Comparison of ENCODE assay signal across 15 mouse cellular contexts in the genomic region with DNA sequence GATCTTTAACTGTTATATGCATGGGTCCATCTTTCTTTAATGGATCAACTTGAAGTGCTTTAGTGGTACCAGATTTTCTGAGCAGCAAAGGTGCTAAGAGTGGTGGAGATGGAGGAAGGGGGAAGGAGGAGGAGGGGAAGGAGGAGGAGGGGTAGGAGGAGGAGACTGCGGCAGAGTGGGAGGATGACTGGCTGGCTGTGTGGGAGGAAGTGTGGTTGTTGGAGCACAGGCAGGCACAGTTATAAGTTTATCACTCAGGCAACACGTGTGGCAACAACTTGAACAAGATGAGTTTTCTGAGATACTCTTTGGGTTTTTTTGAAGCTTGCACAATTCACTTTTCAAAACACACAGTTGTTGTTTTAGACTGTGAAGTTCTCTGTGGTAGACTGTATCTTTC.
A peak's percentile ranks its signal among the peaks of the same experiment; 100 is the strongest.
DNase-seq lines count a peak whose midpoint lies in the region; ATAC-seq and TF ChIP-seq lines count a peak whose summit lies in the region.
"Had no signal": no experiment of that assay in that cellular context is flagged by ENCODE, and none has a peak within 500 bp of the region (broad histone marks: within the 10 kb centered on the region; RNA-seq: fewer than 3 reads in every experiment).

No protein-coding gene starts in this region.

- peaks cover 18% of the 10 kb centered on the region for H3K4me1 ChIP-seq in kidney, embryonic 14.5 days (ENCODE audit: control insufficient read depth, insufficient read depth, low read length)
- peaks cover 4% of the 10 kb centered on the region; the same call in 1 of the 2 replicates for H3K4me1 ChIP-seq in kidney, adult 2 months (ENCODE audit: control insufficient read depth, insufficient read depth, low read length)
- H3K4me1 ChIP-seq: limb, embryonic 12.5 days; neural tube, embryonic 13.5 days had no signal

- TF ChIP-seq CTCF in kidney, adult 2 months (conservative IDR thresholded peaks at IDR 0.05; ENCODE audit: insufficient read depth, insufficient read length, low read depth, low read length), result no peak

- H3K4me2 ChIP-seq in kidney, embryonic 14.5 days (replicated peaks; ENCODE audit: low read depth, low read length), result no peak overlapping the region
- H3K4me2 ChIP-seq: hindbrain, embryonic 15.5 days; limb, embryonic 12.5 days; neural tube, embryonic 13.5 days had no signal

- no peak for DNase-seq in kidney, adult 2 months
- DNase-seq in CD4-positive, CD25-positive, alpha-beta regulatory T cell, adult 2 months (ENCODE audit: low read depth, low spot score), result peak; percentile 32
- DNase-seq in thymus, postnatal 0 days (ENCODE audit: low spot score), result peak; percentile 36
- DNase-seq in cerebellum, adult 11-12 months, result no peak
- no peak for DNase-seq in frontal cortex, postnatal 10 days (ENCODE audit: low spot score in 2 of 2)
- DNase-seq: embryo, embryonic 11 days; forebrain, postnatal 0 days; gastrocnemius, postnatal 25 days; lung, adult 18-20 months; midbrain, embryonic 14.5 days had no signal

- H3K27me3 ChIP-seq in kidney, embryonic 14.5 days (ENCODE audit: control insufficient read depth, insufficient read depth, low read length), result no peaks in the 10 kb centered on the region
- no peaks in the 10 kb centered on the region for H3K27me3 ChIP-seq in kidney, adult 2 months (replicated peaks; ENCODE audit: control insufficient read depth, insufficient read depth, low read length)
- H3K27me3 ChIP-seq: hindbrain, embryonic 15.5 days; limb, embryonic 12.5 days; neural tube, embryonic 13.5 days had no signal

- H3K36me3 ChIP-seq in kidney, embryonic 14.5 days (ENCODE audit: control insufficient read depth, insufficient read depth, low read length), result no peaks in the 10 kb centered on the region
- no peaks in the 10 kb centered on the region for H3K36me3 ChIP-seq in kidney, adult 2 months (ENCODE audit: control insufficient read depth, insufficient read depth, low read length)
- H3K36me3 ChIP-seq: hindbrain, embryonic 15.5 days; limb, embryonic 12.5 days; neural tube, embryonic 13.5 days had no signal

- ATAC-seq in kidney, embryonic 14.5 days (ENCODE audit: low FRiP score, low TSS enrichment), result peak; percentile 90
- ATAC-seq in common myeloid progenitor, adult 5-6 weeks (replicated peaks; ENCODE audit: low read depth, poor library complexity, severe bottlenecking), result peak; percentile 87
- ATAC-seq: forebrain, postnatal 0 days had no signal

- H3K9me3 ChIP-seq in kidney, embryonic 14.5 days (ENCODE audit: control insufficient read depth, low read length), result no peaks in the 10 kb centered on the region
- H3K9me3 ChIP-seq: hindbrain, embryonic 15.5 days; limb, embryonic 12.5 days; neural tube, embryonic 13.5 days had no signal

- no peak for TF ChIP-seq POLR2A in kidney, adult 2 months (IDR thresholded peaks at IDR 0.05; ENCODE audit: low read depth, low read length)

- no peak overlapping the region for H3K4me3 ChIP-seq in kidney, embryonic 14.5 days (ENCODE audit: low read length)
- H3K4me3 ChIP-seq in kidney, adult 2 months (ENCODE audit: insufficient read depth, low read depth, low read length), result no peak overlapping the region
- H3K4me3 ChIP-seq: hindbrain, embryonic 15.5 days; limb, embryonic 12.5 days; neural tube, embryonic 13.5 days had no signal

- WGBS in kidney, embryonic 14.5 days, result 6% methylated on average over 2 of the region's 2 CpGs
- 22% methylated on average over 2 of the region's 2 CpGs for WGBS in kidney, adult 2 months

- H3K9ac ChIP-seq in kidney, embryonic 14.5 days (ENCODE audit: low read depth, low read length), result no peak overlapping the region
- H3K9ac ChIP-seq: forebrain, postnatal 0 days; hindbrain, embryonic 15.5 days; limb, embryonic 12.5 days; neural tube, embryonic 13.5 days had no signal

- no peak overlapping the region for H3K27ac ChIP-seq in kidney, embryonic 14.5 days (ENCODE audit: low read depth, low read length)
- no peak overlapping the region for H3K27ac ChIP-seq in kidney, adult 2 months (ENCODE audit: insufficient read depth, low read depth, low read length)
- H3K27ac ChIP-seq: hindbrain, embryonic 15.5 days; limb, embryonic 12.5 days; neural tube, embryonic 13.5 days had no signal

Comparison
In these comparisons a context has a peak if more than half of its experiments do, and no peak if none do; other contexts are left out.
1. DNase-seq: peak in CD4-positive, CD25-positive, alpha-beta regulatory T cell, adult 2 months (single experiment) and thymus, postnatal 0 days (single experiment); none in kidney, adult 2 months (single experiment), cerebellum, adult 11-12 months (single experiment) and frontal cortex, postnatal 10 days (0 of 2).